Mouse (Mus musculus): Measurements from ENCODE around the gene Ntm. TPM values are rescaled to one million over a fixed set of nuclear protein-coding genes. Genes with fewer than 3 reads are reported as not detected.

The Ntm gene
- polyA plus RNA-seq, 1 experiment from 2014 or later = 21.4 TPM

GRCm38 (mm10) chr9:28999951-29000351 is 963.0 kb downstream of the Ntm start:
- Histone ChIP-seq H3K27ac (no peak overlapping the region), H3K36me3 (no peaks in the 10 kb centered on the region), H3K9me3 (no peaks in the 10 kb centered on the region), H3K27me3 (no peaks in the 10 kb centered on the region), H3K4me1 (no peaks in the 10 kb centered on the region), H3K9ac (no peak overlapping the region), H3K4me3 (no peak overlapping the region), H3K4me2 (no peak overlapping the region)
- no peak for ATAC-seq (ENCODE audit: borderline replicate concordance, extremely low read depth, low FRiP score, low TSS enrichment)
- 48% methylated on average over 4 of the region's 4 CpGs for WGBS

- no peaks in the 10 kb centered on the region for H3K4me1 ChIP-seq
- H3K9me3 ChIP-seq = no peaks in the 10 kb centered on the region
- WGBS = 79% methylated on average over 1 of the region's 1 CpGs
- no peak overlapping the region for H3K9ac ChIP-seq
- no peaks in the 10 kb centered on the region for H3K27me3 ChIP-seq
- H3K36me3 ChIP-seq = no peaks in the 10 kb centered on the region
- ATAC-seq (ENCODE audit: borderline replicate concordance, extremely low read depth, low FRiP score, low TSS enrichment) = no peak
- H3K4me2 ChIP-seq = no peak overlapping the region
- no peak overlapping the region for H3K4me3 ChIP-seq
- H3K27ac ChIP-seq = no peak overlapping the region
These were observed 985.7 kb downstream of the Ntm start for GRCm38 (mm10) chr9:28977275-28977674.

GRCm38 (mm10) chr9:28969455-28969854 is 993.5 kb downstream of the Ntm start:
- H3K4me2 ChIP-seq = no peak overlapping the region
- no peaks in the 10 kb centered on the region for H3K9me3 ChIP-seq
- no peak overlapping the region for H3K4me3 ChIP-seq
- WGBS = 71% methylated on average over 1 of the region's 1 CpGs
- H3K27ac ChIP-seq = no peak overlapping the region
- ATAC-seq (ENCODE audit: borderline replicate concordance, extremely low read depth, low FRiP score, low TSS enrichment) = no peak
- H3K9ac ChIP-seq = no peak overlapping the region
- H3K36me3 ChIP-seq = no peaks in the 10 kb centered on the region
- no peaks in the 10 kb centered on the region for H3K4me1 ChIP-seq
- no peaks in the 10 kb centered on the region for H3K27me3 ChIP-seq

All from lung, embryonic 15.5 days (tissue).